Mouse (Mus musculus) CH12.LX (cell line): ENCODE measurements around the gene Kcnn3.

Source experiments
- CHD2 ChIP-seq: IDR thresholded peaks from 2 replicates; pipeline ENCODE4 v1.6.1; 2011; ENCODE audit warnings: low read length, improper control_type of control experiment
- CTCF ChIP-seq, 2 experiments: IDR thresholded peaks in 1 of 2; conservative IDR thresholded peaks in 1 of 2; 2 replicates each; pipeline ENCODE4 v1.5.1; 2011 to 2012; ENCODE audit warnings: low read depth in 2 of 2, low read length in 2 of 2, improper control_type of control experiment in 1 of 2, inconsistent platforms in 1 of 2, mild to moderate bottlenecking in 1 of 2, moderate library complexity in 1 of 2
- GABPA ChIP-seq: IDR thresholded peaks from 2 replicates; pipeline ENCODE4 v1.6.1; 2012; ENCODE audit warnings: low read depth, low read length, improper control_type of control experiment, inconsistent platforms; ENCODE audit not compliant: insufficient replicate concordance
- MAFK ChIP-seq: IDR thresholded peaks from 2 replicates; pipeline ENCODE4 v1.6.1; 2011; ENCODE audit warnings: low read length, improper control_type of control experiment; ENCODE audit not compliant: insufficient replicate concordance
- MAX ChIP-seq: IDR thresholded peaks from 2 replicates; pipeline ENCODE4 v1.6.1; 2011; ENCODE audit warnings: low read length, improper control_type of control experiment
- MXI1 ChIP-seq: IDR thresholded peaks from 2 replicates; pipeline ENCODE4 v1.6.1; 2011; ENCODE audit warnings: mild to moderate bottlenecking, low read depth, low read length, improper control_type of control experiment
- NELFE ChIP-seq: IDR thresholded peaks from 2 replicates; pipeline ENCODE4 v1.6.1; 2011; ENCODE audit warnings: low read depth, low read length, improper control_type of control experiment
- NRF1 ChIP-seq: IDR thresholded peaks from 2 replicates; pipeline ENCODE4 v1.6.1; 2014; ENCODE audit warnings: low read depth, mild to moderate bottlenecking, inconsistent platforms, low read length, improper control_type of control experiment, moderate library complexity
- POLR2A ChIP-seq: IDR thresholded peaks from 2 replicates; pipeline ENCODE4 v1.6.1; 2011; ENCODE audit warnings: low read depth, mild to moderate bottlenecking, improper control_type of control experiment, low read length
- POLR2AphosphoS2 ChIP-seq: IDR thresholded peaks from 2 replicates; pipeline ENCODE4 v1.6.1; 2011; ENCODE audit warnings: low read depth, low read length, improper control_type of control experiment
- RAD21 ChIP-seq: IDR thresholded peaks from 2 replicates; pipeline ENCODE4 v1.6.1; 2011; ENCODE audit warnings: low read depth, mild to moderate bottlenecking, low read length, improper control_type of control experiment, moderate library complexity
- SIN3A ChIP-seq: IDR thresholded peaks from 2 replicates; pipeline ENCODE4 v1.6.1; 2012; ENCODE audit warnings: low read length, improper control_type of control experiment, inconsistent platforms
- TBP ChIP-seq: conservative IDR thresholded peaks from 2 replicates; pipeline ENCODE4 v1.6.1; 2011; ENCODE audit warnings: low read depth, low read length, improper control_type of control experiment
- ZNF384 ChIP-seq: IDR thresholded peaks from 2 replicates; pipeline ENCODE4 v1.6.1; 2012; ENCODE audit warnings: low read depth, low read length, improper control_type of control experiment, inconsistent platforms

DNA sequence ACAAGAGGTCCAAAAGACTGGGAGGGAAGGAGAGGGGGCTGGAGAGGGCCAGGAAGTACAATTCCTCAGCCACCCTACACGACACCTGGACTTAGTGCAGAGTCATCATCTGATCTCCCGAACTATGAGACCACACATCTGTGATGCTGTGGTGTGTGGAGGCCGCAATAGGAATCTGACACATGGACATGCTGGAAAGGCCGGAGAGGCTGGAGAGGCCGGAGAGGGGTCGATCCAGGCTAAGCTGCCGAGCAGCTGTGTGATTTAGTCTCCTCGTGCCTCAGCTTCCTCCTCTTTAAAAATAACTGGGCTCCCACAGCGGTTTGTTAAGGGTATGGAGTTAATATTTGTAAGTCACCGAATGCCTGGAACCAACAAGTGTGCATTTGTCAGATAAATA, 73.6 kb downstream of the Kcnn3 start:
- TF ChIP-seq POLR2A (no peak), CTCF (conservative IDR thresholded peaks at IDR 0.05 in 1 of 2, IDR thresholded peaks at IDR 0.05 in 1 of 2; ENCODE audit: low read depth in 2 of 2, low read length in 2 of 2) (no peak), TBP (no peak), CHD2 (no peak), MAX (no peak), MAFK (no peak), MXI1 (no peak), POLR2AphosphoS2 (no peak), RAD21 (no peak), GABPA (no peak), NRF1 (no peak), ZNF384 (no peak), NELFE (no peak), SIN3A (no peak)
